Mouse (Mus musculus): Measurements from ENCODE around the gene Pgbd5.
"Not testable (repeated sequence)": the region's sequence is repeated elsewhere in the genome, so short reads cannot be mapped to it uniquely, and the experiment has no call there.

Gene Pgbd5

DNA sequence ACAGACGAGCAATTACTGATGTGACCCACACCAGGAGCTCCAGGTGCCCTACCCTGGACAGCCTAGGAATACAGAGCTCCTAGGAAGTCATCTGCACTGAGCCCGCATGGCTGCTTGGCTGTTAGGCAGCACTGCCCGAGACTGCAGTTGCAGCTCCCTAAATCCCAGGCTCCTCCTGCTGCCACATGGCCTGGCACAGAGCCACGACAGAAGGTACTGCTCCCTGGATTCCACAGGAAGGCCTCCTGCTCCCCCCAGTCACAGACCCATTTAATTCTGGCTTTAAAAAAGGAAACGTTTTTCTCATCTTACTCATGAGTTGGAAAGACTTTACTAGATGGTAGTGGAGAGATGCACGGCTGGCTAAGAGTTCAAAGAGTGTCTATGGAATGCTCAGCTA, 10.0 kb downstream of the Pgbd5 start:
- DNase-seq: no peak

DNA sequence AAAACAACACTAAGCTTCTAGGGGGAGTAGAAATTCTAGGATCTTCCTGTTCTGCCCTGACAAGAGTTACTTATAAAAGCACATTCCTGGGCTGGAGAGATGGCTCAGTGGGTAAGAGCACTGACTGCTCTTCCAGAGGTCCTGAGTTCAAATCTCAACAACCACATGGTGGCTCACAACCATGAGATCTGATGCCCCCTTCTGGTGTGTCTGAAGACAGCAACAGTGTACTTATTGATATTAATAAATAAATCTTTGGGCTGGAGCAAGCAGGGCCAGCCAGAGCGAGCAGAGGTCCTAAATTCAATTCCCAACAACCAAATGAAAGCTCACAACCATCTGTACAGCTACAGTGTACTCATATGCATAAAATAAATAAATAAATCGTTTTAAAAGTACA, 10.7 kb downstream of the Pgbd5 start:
- DNase-seq: not testable (repeated sequence)

GRCm38 (mm10) chr8:124421413-124421812, 18.0 kb downstream of the Pgbd5 start:
- no peak for DNase-seq

DNA sequence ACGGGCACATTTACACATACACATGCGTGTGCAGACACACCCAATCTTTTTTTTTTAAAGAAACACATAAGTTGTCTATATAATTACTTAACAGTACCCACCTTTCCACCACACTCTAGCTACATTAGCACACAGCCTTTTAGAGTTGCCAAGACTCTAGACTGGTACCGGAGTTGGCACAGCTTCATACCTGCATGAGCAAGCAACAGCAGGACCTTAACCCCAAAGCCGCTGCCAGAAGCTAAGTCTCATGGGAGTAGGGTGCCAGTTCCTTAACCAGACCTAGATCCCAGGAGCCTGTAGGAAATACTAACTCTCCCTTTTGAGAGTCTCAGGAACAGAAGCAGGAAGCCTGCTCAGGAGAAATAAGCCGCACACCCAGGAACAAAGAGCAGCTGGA, 20.5 kb downstream of the Pgbd5 start:
- DNase-seq: no peak

GRCm38 (mm10) chr8:124418185-124418584, 21.3 kb downstream of the Pgbd5 start:
- DNase-seq: no peak

DNA sequence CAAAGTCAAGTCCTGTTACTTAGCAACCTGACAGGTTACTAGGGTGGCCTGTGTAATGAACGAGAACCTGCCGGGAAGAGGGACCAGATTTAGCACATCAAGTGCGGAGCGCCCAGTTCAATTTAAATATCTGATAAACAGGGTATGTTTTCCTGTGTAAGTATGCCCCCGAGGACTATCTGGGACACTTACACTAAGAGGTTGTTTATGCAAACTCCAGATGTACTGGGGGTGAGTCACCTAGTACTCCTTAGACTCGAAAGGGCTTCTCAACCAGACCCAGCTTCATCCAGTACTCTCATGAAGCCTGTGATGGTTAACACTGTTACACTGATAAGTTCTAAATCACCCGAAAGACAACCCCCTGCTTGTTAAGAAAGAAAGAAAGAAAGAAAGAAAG, 22.8 kb downstream of the Pgbd5 start:
- DNase-seq: no peak

GRCm38 (mm10) chr8:124415789-124416188, 23.7 kb downstream of the Pgbd5 start:
- no peak for DNase-seq

DNA sequence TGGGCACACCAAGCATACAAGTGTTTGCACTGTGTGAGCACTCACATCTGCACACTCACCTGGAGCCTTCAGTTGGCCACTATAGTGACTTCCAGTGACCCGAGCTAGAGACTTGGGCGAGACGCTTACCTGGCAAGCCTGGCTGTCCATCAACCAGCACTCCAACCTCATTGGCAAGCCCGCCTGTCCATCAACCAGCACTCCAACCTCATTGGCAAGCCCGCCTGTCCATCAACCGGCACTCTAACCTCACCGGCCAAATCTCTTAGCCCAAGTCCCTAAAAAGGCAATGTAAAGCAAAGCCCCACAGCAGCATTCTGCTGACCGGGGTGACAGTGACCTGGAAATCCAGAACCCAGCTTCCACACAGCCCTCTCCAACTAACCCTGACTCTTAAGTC, 24.5 kb downstream of the Pgbd5 start:
- peak in 1 of 2 experiments; percentile 11 for DNase-seq

DNA sequence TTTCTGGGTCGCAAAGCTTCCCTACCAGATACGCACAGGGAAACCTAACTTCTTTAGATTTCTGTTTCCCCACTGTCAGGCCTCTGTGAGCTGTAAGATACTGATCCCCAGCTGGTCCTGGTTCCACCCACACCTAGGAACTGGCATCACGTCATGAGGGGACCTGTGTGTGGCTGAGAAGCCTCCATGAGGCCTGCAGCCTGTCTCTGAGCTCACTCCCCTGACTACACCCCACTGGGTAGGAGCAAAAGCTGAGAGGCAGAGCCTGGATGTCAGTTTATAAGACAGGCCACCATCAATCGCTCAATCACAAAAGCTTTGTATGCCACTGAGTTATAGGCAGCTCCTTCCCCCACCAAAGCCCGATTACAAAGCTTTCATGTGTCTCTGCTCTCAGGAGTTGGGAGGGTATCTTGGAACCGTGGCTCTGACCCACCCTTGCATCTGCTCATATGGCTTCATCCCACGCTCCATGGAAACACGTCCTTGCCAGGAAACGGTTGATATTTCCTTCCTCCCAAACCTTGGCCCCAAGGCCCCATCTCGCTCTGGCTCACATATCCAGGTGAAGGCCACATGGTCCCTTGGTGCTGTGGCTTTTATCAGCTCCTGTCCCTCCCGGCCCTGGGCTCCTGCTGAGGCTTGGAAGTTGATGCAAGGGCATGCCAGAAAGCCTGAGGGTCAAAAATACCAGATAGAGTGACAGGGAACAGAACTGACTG, 26.1 kb downstream of the Pgbd5 start:
- no peak for DNase-seq

GRCm38 (mm10) chr8:124412496-124413243, 26.8 kb downstream of the Pgbd5 start:
- DNase-seq: no peak

DNA sequence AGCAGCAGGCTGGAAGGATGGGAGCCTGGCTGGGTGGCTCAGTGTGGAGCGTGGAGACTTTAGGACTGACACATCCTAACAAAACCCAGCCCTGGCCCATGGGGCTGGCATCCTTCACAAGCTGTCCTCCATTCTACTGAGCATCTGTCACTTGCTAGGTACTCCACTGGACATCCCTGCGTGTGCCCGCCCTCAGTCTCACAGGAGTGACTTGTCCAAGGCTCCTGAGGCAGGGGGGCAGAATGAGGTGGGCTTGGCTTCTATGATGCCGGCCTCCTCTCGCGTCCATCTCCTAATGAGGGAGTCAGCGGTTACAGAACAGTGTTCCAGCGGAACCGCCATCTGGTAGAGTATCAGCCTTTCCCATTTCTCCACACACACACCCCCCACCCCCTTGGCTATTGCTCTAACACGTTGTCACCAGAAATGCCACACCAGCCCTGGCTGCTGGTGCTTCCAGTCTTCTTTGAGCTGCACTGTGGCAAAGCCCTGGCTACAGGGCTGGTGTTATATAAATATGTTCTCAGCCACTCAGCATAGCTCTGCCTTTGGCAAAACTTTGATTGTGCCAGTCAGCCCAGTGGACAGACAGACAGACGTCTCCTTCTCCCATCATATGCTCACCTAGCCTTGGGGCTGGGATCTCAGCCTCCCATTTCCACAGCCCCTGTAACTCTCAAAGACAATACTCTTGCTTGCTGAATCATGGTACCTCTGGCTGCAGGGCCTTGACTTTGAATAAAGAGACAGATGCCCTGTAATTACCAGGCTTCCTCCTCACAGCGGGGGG, 34.8 kb downstream of the Pgbd5 start:
- DNase-seq: no peak

DNA sequence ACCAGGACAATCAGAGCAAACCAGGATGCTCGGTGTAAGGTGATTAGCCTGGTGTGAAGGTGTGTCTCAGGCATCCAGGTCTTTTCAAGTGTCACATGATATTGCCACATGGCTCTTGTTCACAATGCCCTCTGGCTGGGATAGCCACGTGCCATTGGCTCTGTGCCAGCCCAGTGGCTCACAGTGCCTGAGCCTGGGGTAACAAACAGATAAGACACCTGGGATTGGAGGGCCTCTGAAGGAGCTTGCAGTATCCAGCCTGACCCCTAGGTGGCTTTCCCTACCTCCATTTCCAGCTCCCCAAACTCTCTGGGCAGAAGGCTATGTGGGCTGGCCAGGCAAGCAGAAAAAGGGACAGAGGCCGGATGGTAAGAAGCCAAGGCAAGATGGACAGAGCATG, 35.6 kb downstream of the Pgbd5 start:
- DNase-seq: peak in 1 of 2 experiments; percentile 6

GRCm38 (mm10) chr8:124399403-124399861, 40.0 kb downstream of the Pgbd5 start:
- DNase-seq: no peak

DNA sequence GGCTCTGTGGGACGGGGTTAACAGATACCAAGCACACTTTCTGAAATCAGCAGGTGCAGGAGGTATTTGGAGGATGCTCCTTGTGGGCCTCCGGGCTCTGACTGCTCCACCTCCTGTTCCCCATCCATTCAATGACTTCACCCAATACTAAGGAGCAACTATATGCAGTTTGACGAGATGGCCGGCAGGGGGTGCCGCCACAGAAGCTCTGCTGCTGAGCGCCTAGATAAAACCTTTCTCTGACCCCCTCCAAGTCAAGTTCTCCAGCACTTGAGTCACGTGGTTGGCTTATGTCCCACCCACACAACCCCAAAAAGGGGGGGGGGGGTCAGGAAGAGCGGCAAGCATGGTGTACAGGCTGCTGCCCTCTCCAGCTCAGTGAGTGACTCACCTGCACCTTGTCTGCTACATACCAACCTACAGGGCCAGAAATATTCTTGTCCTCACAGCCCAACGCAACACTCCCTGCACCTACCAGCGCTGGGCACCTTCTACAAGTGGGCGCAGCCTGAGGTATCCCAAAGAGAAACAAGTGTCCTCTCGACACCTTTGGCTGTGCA, 40.5 kb downstream of the Pgbd5 start:
- DNase-seq: peak; percentile 23 to 31

GRCm38 (mm10) chr8:124397321-124398065, 42.0 kb downstream of the Pgbd5 start:
- DNase-seq: no peak

GRCm38 (mm10) chr8:124396531-124396930, 42.9 kb downstream of the Pgbd5 start:
- DNase-seq: no peak

DNA sequence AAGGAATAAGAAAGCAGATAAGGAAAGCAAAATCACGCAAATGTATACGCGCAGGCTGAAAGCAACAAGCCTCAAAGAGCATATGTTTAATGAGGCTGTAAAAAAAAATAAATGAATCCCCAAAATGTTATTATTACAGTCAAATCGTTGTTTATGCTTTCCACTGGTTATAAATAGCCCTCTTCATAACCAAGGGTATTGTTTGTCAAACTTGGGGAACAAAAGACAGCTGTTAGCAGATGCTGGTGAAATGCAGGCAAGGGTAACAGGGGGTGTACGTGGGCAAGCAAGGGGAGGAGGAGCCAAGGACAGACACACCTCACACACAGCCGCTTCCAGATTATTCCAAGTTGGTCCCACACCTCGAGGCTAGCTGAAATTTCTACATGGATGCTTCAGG, 44.1 kb downstream of the Pgbd5 start:
- DNase-seq: no peak

DNA sequence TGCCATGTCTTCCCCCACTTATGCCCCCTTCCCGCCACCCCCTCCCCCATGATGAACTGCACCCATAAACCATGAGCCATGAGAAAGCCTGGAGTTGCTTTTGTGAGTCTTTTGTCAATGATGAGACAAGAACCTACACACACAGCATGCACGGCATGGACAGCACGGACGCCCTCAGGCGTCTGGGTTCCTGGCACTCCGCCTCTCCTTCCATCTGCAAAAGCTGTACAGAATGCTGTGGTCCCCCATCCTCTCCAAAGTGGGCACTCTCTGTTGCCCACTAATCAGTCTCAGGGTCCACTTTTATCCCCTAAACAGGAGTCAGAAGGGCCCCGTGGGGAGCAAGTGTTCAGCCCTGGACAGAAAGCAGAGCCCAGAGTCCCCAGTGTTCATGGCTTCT, 44.5 kb downstream of the Pgbd5 start:
- no peak for DNase-seq

DNA sequence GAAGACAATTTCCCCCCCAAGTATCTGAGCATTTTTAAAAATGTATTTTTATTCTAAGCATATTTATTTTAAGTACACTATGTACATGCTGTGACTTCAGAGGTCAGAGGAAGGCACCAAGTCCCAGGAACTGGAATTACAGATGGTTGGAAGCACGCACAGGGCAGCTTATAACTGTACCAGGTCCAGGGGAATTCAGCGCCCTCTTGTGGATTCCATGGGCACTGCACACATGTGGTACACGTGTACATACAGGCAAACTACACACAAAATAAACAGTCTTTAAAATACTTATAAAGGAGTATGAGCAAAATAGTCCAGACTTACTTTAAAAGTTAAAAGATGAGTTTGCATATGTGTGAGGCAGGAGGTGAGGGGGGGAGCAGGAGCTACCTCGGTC, 45.5 kb downstream of the Pgbd5 start:
- no peak for DNase-seq

DNA sequence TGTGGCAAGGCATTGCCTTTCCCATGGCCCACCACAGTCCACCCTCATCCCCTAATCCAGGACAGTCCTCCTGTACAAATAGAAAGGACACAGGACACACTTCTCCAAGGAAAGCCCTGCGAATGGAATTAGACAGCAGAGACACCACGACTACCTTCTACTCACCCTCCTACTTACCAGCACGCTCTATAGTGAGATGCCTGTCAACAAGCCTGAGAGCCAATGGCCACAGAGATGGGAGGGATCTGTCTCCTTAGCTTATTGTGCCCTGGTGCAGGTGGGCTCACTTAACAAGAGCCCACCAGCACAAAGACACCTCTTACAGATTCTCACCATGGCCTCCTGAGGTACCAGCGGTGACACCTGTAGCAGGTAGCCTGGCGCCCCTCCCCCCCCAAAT, 46.4 kb downstream of the Pgbd5 start:
- no peak for DNase-seq

- DNase-seq: no peak
Observed at GRCm38 (mm10) chr8:124392271-124393012, 47.0 kb downstream of the Pgbd5 start.

DNA sequence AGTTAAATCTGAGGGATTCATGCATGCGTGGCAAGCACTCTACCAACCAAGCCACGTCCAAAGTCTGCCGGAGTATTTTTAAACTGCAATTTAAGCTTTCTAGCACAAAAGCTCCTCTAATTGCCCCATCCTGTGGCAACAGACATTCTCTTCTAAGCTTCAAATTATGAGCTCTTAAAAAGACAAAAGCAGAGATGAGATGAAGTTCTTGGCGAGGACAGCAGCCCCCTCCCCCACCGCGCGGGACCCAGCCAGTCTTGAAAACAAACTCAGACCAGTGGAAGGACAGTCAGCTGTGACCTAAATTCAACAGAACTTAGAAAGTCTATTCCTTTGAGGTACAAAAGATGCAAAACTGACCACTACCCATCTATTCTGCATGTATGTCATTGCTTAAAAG, 48.3 kb downstream of the Pgbd5 start:
- DNase-seq: no peak
